8 mouse cellular contexts compared by ENCODE assay signal in the genomic region with DNA sequence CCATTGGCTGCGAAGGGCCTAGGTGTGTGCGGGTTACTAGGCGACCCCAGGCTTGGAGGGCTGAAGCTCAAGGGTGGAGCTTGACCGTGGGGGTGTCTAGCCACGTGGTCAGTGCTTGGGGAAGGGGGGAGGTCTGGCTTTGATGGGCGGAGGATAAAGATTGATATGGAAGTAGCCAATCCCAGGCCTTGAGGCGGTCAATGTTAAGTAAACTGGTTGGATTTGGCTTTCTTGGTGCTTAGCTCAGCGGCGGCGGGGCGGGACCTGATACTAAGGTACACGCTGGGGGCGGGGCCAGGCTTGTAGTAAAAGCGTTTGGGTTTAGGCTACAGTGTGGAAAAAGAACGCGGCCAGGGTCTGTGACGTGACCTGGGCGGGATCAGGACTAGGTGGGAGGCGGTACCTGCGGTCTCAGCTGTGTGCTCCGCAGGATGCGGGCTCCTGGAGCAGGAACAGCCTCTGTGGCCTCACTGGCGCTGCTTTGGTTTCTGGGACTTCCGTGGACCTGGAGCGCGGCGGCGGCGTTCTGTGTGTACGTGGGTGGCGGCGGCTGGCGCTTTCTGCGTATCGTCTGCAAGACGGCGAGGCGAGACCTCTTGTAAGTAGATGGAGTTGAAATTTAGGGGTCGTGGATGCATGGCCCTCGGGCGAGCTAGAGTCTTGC. TPM values are rescaled to one million over a fixed set of nuclear protein-coding genes. Genes with fewer than 3 reads are reported as not detected.
DNase-seq lines count a peak whose midpoint lies in the region; ATAC-seq and TF ChIP-seq lines count a peak whose summit lies in the region.

No protein-coding gene starts in this region.

- TF ChIP-seq CTCF in cortical plate, adult 2 months (IDR thresholded peaks at IDR 0.05; ENCODE audit: extremely low read depth, insufficient read depth, low read length): no peak

- peak overlapping the region; percentile 58 for H3K4me3 ChIP-seq in cortical plate, adult 2 months (ENCODE audit: insufficient read depth, low read length)

- H3K4me1 ChIP-seq in cortical plate, adult 2 months (ENCODE audit: control insufficient read depth, insufficient read depth, low read length): peaks cover 5% of the 10 kb centered on the region; the same call in 1 of the 2 replicates

- TF ChIP-seq POLR2A in cortical plate, adult 2 months (IDR thresholded peaks at IDR 0.05; ENCODE audit: extremely low read depth, insufficient read depth, low read length): peak; percentile 64; the same call in 1 of the 2 replicates

- peak overlapping the region; percentile 72 for H3K27ac ChIP-seq in cortical plate, adult 2 months (ENCODE audit: insufficient read depth, low read length)

- peak; percentile 77 for ATAC-seq in megakaryocyte, adult 5-6 weeks (ENCODE audit: poor library complexity, severe bottlenecking)

- DNase-seq in WW6 (ENCODE audit: low read depth, low spot score): peak; percentile 99
- DNase-seq in gastrocnemius, postnatal 10 days: peak; percentile 79
- peak; percentile 97 for DNase-seq in induced T-regulatory cell, adult 2 months (ENCODE audit: low read depth)
- DNase-seq in left cerebral cortex, adult 8-10 months (ENCODE audit: low spot score in 2 of 2): peak; percentile 87 to 99
- DNase-seq in right cerebral cortex, adult 2 months (ENCODE audit: low spot score in 2 of 2): peak; percentile 94 to 99
- peak; percentile 81 for DNase-seq in urinary bladder, postnatal 10 days (ENCODE audit: low spot score)

RNA-seq across cellular contexts. Expression of gene Slc27a1, which starts 1.7 kb away (rescaled TPM):
- 146 and 167 TPM in 2 replicates for polyA plus RNA-seq in cortical plate, adult 2 months (2012; rRNA removed)
- total RNA-seq in gastrocnemius, postnatal 10 days (2021): 10 to 100 TPM; 39.7 to 41.1 TPM
- total RNA-seq in left cerebral cortex, adult 8-10 months (2022): 100 to 1,000 TPM in 1 of 4 experiments, 10 to 100 TPM in 3; 94.4 to 105 (median 97.5) TPM
- 1.5 and 2.0 TPM in 2 replicates for total RNA-seq in megakaryocyte, adult 5-6 weeks (2015)
- 2.8 and 3.9 TPM in 2 replicates for total RNA-seq in megakaryocyte, adult 5-6 weeks (2017)

RNA-seq across cellular contexts. Expression of gene Nxnl1, which starts 4.0 kb away (rescaled TPM):
- 0.04 and 0.08 TPM in 2 replicates for polyA plus RNA-seq in cortical plate, adult 2 months (2012; rRNA removed)
- under 1 TPM in 1 of 2 experiments, not detected in 1; 0.14 TPM for total RNA-seq in gastrocnemius, postnatal 10 days (2021)
- under 1 TPM in 2 of 4 experiments, not detected in 2; 0.17 to 0.21 TPM for total RNA-seq in left cerebral cortex, adult 8-10 months (2022)
- not detected in 2 replicates for total RNA-seq in megakaryocyte, adult 5-6 weeks (2015)
- 0.11 TPM in 1 of 2 replicates, not detected in the other for total RNA-seq in megakaryocyte, adult 5-6 weeks (2017)

RNA-seq across cellular contexts. Expression of gene Tmem221, which starts 11.8 kb away (rescaled TPM):
- 0.19 and 0.30 TPM in 2 replicates for polyA plus RNA-seq in cortical plate, adult 2 months (2012; rRNA removed)
- total RNA-seq in gastrocnemius, postnatal 10 days (2021): under 1 TPM in 1 of 2 experiments, not detected in 1; 0.14 TPM
- under 1 TPM in 2 of 4 experiments, not detected in 2; 0.27 to 0.70 TPM for total RNA-seq in left cerebral cortex, adult 8-10 months (2022)
- 1.7 and 1.8 TPM in 2 replicates for total RNA-seq in megakaryocyte, adult 5-6 weeks (2015)
- total RNA-seq in megakaryocyte, adult 5-6 weeks (2017): 0.57 and 0.99 TPM in 2 replicates

RNA-seq across cellular contexts. Expression of gene Pgls, which starts 21.6 kb away (rescaled TPM):
- 34.3 and 35.4 TPM in 2 replicates for polyA plus RNA-seq in cortical plate, adult 2 months (2012; rRNA removed)
- total RNA-seq in gastrocnemius, postnatal 10 days (2021): 10 to 100 TPM; 49.3 to 54.5 TPM
- 10 to 100 TPM; 28.7 to 31.1 (median 29.3) TPM for total RNA-seq in left cerebral cortex, adult 8-10 months (2022)
- total RNA-seq in megakaryocyte, adult 5-6 weeks (2015): 65.1 and 73.6 TPM in 2 replicates
- 50.5 and 78.3 TPM in 2 replicates for total RNA-seq in megakaryocyte, adult 5-6 weeks (2017)

RNA-seq across cellular contexts. Expression of gene Fam129c, which starts 27.0 kb away (rescaled TPM):
- polyA plus RNA-seq in cortical plate, adult 2 months (2012; rRNA removed): 2.8 and 3.4 TPM in 2 replicates
- total RNA-seq in gastrocnemius, postnatal 10 days (2021): 1 to 10 TPM in 1 of 2 experiments, under 1 TPM in 1; 0.40 to 3.3 TPM
- total RNA-seq in left cerebral cortex, adult 8-10 months (2022): 1 to 10 TPM; 1.2 to 3.5 (median 2.3) TPM
- 4.6 and 4.8 TPM in 2 replicates for total RNA-seq in megakaryocyte, adult 5-6 weeks (2015)
- total RNA-seq in megakaryocyte, adult 5-6 weeks (2017): 3.6 and 8.6 TPM in 2 replicates

Comparison
In these comparisons a context has a peak if more than half of its experiments do, and no peak if none do; other contexts are left out.
1. Peak in every context shown above with its lines: DNase-seq, ATAC-seq, H3K4me3 ChIP-seq and H3K27ac ChIP-seq.
2. RNA of gene Slc27a1, which starts 1.7 kb away (total RNA-seq): 94.4 to 105 TPM in left cerebral cortex, adult 8-10 months and 39.7 to 41.1 TPM in gastrocnemius, postnatal 10 days; 1.5 to 3.9 TPM in megakaryocyte, adult 5-6 weeks; every median in the first group is over 4 times any median in the second.